Mouse (Mus musculus) heart, embryonic 12.5 days (tissue): ENCODE measurements around the gene Ralgapa2. TPM values are rescaled to one million over a fixed set of nuclear protein-coding genes. Genes with fewer than 3 reads are reported as not detected.

Experiments used
- ATAC-seq: fragments of 200-750 bp; cut with Nextera tagmentation; 2 replicates; pipeline ENCODE4 v1.8.0; 2017; ENCODE audit warnings: moderate TSS enrichment, moderate library complexity; ENCODE audit not compliant: insufficient number of reproducible peaks, low FRiP score
- H3K27ac ChIP-seq: fragments of 300-500 bp; sonication (generic); 2 replicates; pipeline ENCODE4 v1.5.1; 2016; ENCODE audit warnings: mild to moderate bottlenecking, moderate library complexity; ENCODE audit not compliant: poor library complexity, severe bottlenecking
- H3K27me3 ChIP-seq: fragments of 300-500 bp; sonication (generic); replicated peaks from 2 replicates; pipeline ENCODE4 v1.6.1; 2016; ENCODE audit warnings: mild to moderate bottlenecking, moderate library complexity
- H3K36me3 ChIP-seq: fragments of 300-500 bp; sonication (generic); 2 replicates; pipeline ENCODE4 v1.6.1; 2016; ENCODE audit warnings: mild to moderate bottlenecking, moderate library complexity
- H3K4me1 ChIP-seq: fragments of 300-500 bp; sonication (generic); replicated peaks from 2 replicates; pipeline ENCODE4 v1.6.1; 2016; ENCODE audit warnings: mild to moderate bottlenecking
- H3K4me2 ChIP-seq: fragments of 300-500 bp; sonication (generic); 2 replicates; pipeline ENCODE4 v1.6.1; 2016; ENCODE audit warnings: mild to moderate bottlenecking, moderate library complexity
- H3K4me3 ChIP-seq: fragments of 300-500 bp; sonication (generic); 2 replicates; pipeline ENCODE4 v1.5.1; 2016; ENCODE audit warnings: mild to moderate bottlenecking
- H3K9ac ChIP-seq: fragments of 300-500 bp; sonication (generic); 2 replicates; pipeline ENCODE4 v1.6.1; 2016; ENCODE audit warnings: mild to moderate bottlenecking, moderate library complexity
- H3K9me3 ChIP-seq: fragments of 300-500 bp; sonication (generic); replicated peaks from 2 replicates; pipeline ENCODE4 v1.6.1; 2016; ENCODE audit warnings: mild to moderate bottlenecking, moderate library complexity
- whole genome bisulfite sequencing: fragments of 180-500 bp; shearing (Covaris S2); methylation state at CpG from one replicate; pipeline ENCODE4 v1.1.7; 2016; 5-methylcytosine and 5-hydroxymethylcytosine counted together
- polyA plus RNA-seq: library from polyadenylated mRNA; unstranded; fragments of >200 nt; fragmentation: Nextera tagmentation; extraction: Ambion mirVana; gene quantifications from 2 replicates; pipeline ENCODE4 v1.2.1, GENCODE M21; 2016

The Ralgapa2 gene
- polyA plus RNA-seq, 1 experiment from 2014 or later, result 11.3 TPM

- Histone ChIP-seq H3K9ac (no peak overlapping the region), H3K9me3 (no peaks in the 10 kb centered on the region), H3K4me3 (no peak overlapping the region), H3K4me1 (peaks cover 5% of the 10 kb centered on the region; the same call in 1 of the 2 replicates), H3K27me3 (no peaks in the 10 kb centered on the region), H3K36me3 (no peaks in the 10 kb centered on the region), H3K27ac (no peak overlapping the region), H3K4me2 (no peak overlapping the region)
- no peak for ATAC-seq
- 46% methylated on average over 3 of the region's 3 CpGs for WGBS
These were observed 205.1 kb downstream of the Ralgapa2 start for GRCm38 (mm10) chr2:146307060-146307459.

DNA sequence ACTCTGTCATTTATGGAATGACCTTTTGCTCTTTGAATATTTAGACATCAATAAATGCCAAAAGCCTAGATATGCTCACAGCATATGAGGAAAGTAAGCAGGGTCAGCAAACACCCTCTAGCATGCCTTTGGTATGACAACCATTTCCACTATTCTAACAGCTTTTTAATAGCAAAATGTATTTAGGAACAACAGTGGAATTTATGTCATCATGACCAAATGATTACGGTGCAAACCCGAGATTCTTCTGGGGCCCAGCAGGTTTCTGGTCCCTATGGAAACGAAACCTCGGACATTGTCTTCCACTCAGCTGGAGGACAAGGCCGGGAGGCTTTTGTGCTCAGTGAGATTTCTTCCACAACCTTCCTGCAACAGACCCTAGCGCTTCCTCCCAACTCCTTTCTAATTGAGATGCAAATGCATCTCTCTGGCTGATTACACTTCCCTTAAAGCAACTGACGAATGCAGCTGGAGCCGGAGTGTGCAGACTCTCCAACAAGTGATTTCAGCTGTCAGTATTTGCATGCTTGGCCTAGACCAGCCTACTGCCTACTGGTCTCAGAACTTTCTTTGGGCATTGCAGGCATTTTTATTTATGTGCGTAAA is 209.9 kb downstream of the Ralgapa2 start:
- WGBS, result 52% methylated on average over 9 of the region's 9 CpGs

DNA sequence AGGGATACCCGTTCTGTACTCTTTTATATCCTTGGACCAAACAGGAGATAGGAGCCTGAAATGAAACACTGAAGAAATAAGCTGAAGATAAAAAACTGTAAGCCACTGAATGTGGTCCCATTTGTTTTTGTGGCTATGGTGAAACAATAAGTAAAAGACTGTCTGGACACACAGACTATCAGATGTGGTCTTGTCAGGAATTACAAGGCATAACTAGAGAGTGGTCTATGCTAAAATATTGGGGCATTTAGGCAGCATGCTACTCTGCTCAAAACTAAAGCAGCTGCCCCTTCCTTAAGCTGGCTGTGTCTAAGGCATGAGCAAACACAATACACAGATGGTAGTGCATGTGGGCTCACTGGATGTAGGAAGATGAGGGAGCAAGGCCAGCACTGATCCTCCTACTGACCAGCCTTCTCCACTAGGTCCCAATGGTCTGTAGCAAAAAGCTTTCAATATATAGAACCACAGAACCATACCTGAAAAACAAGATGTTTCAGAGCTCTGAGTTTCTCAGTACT is 211.6 kb downstream of the Ralgapa2 start:
- no peak overlapping the region for H3K9ac ChIP-seq
- H3K27me3 ChIP-seq, result no peaks in the 10 kb centered on the region
- H3K27ac ChIP-seq, result no peak overlapping the region
- ATAC-seq, result no peak
- no peaks in the 10 kb centered on the region for H3K4me1 ChIP-seq
- H3K9me3 ChIP-seq, result no peaks in the 10 kb centered on the region
- no peaks in the 10 kb centered on the region for H3K36me3 ChIP-seq
- H3K4me2 ChIP-seq, result no peak overlapping the region
- H3K4me3 ChIP-seq, result no peak overlapping the region
- 64% methylated on average over 1 of the region's 1 CpGs for WGBS

More for the DNA sequence above, 209.9 kb downstream of the Ralgapa2 start:
- Histone ChIP-seq H3K4me3 (no peak overlapping the region), H3K9ac (no peak overlapping the region), H3K9me3 (no peaks in the 10 kb centered on the region), H3K27ac (no peak overlapping the region), H3K36me3 (no peaks in the 10 kb centered on the region), H3K4me1 (peaks cover 2% of the 10 kb centered on the region; the same call in 1 of the 2 replicates), H3K4me2 (no peak overlapping the region), H3K27me3 (no peaks in the 10 kb centered on the region)
- no peak for ATAC-seq

DNA sequence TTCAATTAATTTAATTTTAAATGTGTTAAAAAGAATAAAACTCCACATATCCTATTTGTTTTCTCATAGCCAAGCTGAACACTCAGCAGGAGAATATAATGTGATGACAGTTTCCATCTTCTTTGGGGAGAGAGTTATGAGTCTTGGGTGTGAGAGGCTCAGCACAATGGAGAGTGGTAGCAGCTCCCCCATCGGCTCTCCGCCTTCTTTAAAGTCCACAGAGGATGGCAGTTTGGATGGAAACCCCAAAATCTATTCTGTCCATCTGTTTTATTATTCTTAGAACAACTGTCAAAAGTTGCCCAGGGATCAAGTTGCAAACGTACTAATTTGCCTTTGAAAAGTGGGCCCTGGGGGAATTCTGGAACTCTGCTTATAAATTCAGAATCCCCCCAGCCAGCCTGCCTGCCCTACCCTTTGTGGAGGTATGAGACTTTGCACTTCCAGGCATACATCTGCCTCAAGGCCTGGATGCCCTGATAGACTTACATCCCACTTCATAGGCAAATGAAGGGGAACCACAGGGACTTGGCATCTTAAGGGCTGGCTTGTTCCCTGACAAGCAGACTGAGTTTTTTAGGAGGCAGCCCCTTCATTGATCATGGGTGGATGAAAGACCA is 212.2 kb downstream of the Ralgapa2 start:
- H3K9ac ChIP-seq, result no peak overlapping the region
- H3K27ac ChIP-seq, result no peak overlapping the region
- ATAC-seq, result no peak
- H3K9me3 ChIP-seq, result no peaks in the 10 kb centered on the region
- H3K4me3 ChIP-seq, result no peak overlapping the region
- H3K4me1 ChIP-seq, result no peaks in the 10 kb centered on the region
- no peak overlapping the region for H3K4me2 ChIP-seq
- no peaks in the 10 kb centered on the region for H3K27me3 ChIP-seq
- no peaks in the 10 kb centered on the region for H3K36me3 ChIP-seq
- 86% methylated on average over 3 of the region's 3 CpGs for WGBS

DNA sequence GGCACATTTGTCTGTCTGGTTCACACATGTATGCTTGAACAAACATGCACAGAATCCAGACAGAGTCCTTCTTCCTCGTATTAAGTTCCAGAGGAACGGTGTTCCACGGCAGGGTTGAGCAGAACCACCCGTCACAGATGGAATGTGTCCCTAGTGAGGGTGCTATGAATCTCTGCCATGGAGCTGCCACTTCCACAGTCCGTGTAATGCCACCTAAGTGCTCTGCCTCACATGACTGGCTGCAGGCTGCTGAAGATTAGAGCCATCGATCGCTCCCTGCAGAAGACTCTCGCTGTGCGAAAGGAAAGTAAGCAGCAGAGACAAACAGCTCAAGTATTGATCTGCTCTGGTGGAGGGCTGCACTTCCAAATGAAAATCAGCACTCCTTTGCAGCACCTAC is 218.6 kb downstream of the Ralgapa2 start:
- Histone ChIP-seq H3K4me3 (no peak overlapping the region), H3K27me3 (no peaks in the 10 kb centered on the region), H3K9ac (no peak overlapping the region), H3K4me1 (no peaks in the 10 kb centered on the region), H3K9me3 (no peaks in the 10 kb centered on the region), H3K36me3 (0 out of 2 replicates have a peak, but pooled peaks cover 4% of the 10 kb centered on the region), H3K27ac (no peak overlapping the region), H3K4me2 (no peak overlapping the region)
- 80% methylated on average over 9 of the region's 9 CpGs for WGBS
- no peak for ATAC-seq

- Histone ChIP-seq H3K4me3 (no peak overlapping the region), H3K27ac (no peak overlapping the region), H3K27me3 (no peaks in the 10 kb centered on the region), H3K9me3 (no peaks in the 10 kb centered on the region), H3K4me2 (no peak overlapping the region), H3K36me3 (0 out of 2 replicates have a peak, but pooled peaks cover 4% of the 10 kb centered on the region), H3K9ac (no peak overlapping the region), H3K4me1 (no peaks in the 10 kb centered on the region)
- no peak for ATAC-seq
- 54% methylated on average over 14 of the region's 14 CpGs for WGBS
These were observed 221.1 kb downstream of the Ralgapa2 start for GRCm38 (mm10) chr2:146290871-146291637.

DNA sequence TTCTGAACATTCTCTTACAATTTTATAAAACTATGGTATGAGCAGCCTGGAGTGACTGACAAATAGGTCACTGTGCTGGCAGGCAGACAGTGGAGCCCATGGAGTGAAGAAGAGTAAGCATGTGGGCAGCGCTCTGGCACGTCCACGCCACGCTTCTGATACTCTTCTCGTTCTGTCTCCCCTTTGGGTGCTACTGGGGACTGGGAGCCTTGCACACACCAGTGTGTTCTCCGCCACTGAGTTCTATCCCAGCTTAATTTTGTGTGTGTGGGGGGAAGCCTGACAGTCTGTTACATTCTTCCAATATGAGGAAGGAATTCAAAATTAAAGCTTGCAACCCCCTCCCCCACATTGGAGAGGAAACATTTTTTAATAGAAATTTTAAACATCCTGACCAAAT is 221.8 kb downstream of the Ralgapa2 start:
- Histone ChIP-seq H3K9me3 (no peaks in the 10 kb centered on the region), H3K27me3 (no peaks in the 10 kb centered on the region), H3K4me3 (no peak overlapping the region), H3K4me1 (no peaks in the 10 kb centered on the region), H3K36me3 (0 out of 2 replicates have a peak, but pooled peaks cover 4% of the 10 kb centered on the region), H3K27ac (no peak overlapping the region), H3K9ac (no peak overlapping the region), H3K4me2 (no peak overlapping the region)
- WGBS, result 87% methylated on average over 6 of the region's 6 CpGs
- no peak for ATAC-seq

DNA sequence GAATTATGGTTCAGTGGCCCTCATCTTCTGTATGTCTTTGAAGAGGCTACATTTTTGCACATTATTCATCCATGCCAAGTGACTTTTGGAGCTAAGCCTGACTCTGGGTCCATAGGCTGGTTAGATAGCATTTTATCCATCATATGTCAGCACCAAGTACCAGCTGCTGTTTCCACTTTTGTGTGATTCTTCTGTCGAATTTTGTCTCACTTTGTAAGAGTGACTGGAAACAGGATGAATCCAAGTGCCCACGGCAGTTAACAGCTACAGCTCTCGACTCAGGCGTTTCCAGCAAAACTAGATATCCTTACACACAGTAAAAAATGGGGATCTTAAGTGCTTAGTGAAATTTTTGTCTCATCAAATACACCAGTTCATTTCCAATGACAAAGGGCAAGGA is 222.8 kb downstream of the Ralgapa2 start:
- ATAC-seq, result no peak
- 80% methylated on average over 4 of the region's 4 CpGs for WGBS
- H3K9ac ChIP-seq, result no peak overlapping the region
- H3K27ac ChIP-seq, result no peak overlapping the region
- H3K4me3 ChIP-seq, result no peak overlapping the region
- H3K4me1 ChIP-seq, result no peaks in the 10 kb centered on the region
- H3K27me3 ChIP-seq, result no peaks in the 10 kb centered on the region
- H3K36me3 ChIP-seq, result 0 out of 2 replicates have a peak, but pooled peaks cover 4% of the 10 kb centered on the region
- no peaks in the 10 kb centered on the region for H3K9me3 ChIP-seq
- H3K4me2 ChIP-seq, result no peak overlapping the region

DNA sequence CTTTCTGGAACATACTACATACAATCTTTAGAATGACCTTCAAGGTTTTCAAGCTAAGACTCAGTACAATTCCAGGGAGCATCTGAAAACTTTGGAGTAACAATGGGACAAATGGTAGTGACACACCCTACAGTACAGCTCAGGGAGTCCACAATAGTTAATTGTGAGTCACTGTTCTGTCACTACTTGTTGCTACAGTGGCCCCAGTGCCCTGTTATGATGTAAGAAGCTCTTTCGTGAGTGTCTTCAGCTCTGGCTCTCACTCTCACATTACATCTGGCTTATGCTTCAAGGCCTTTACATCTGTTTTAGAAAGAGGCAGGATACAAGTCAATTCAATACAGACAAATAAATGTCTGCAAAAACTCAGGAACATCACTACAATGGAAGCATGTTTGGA is 223.8 kb downstream of the Ralgapa2 start:
- 75% methylated on average over 1 of the region's 1 CpGs for WGBS
- no peak overlapping the region for H3K4me2 ChIP-seq
- H3K9me3 ChIP-seq, result no peaks in the 10 kb centered on the region
- no peak overlapping the region for H3K4me3 ChIP-seq
- H3K36me3 ChIP-seq, result 0 out of 2 replicates have a peak, but pooled peaks cover 1% of the 10 kb centered on the region
- H3K27me3 ChIP-seq, result no peaks in the 10 kb centered on the region
- ATAC-seq, result no peak
- H3K9ac ChIP-seq, result no peak overlapping the region
- no peak overlapping the region for H3K27ac ChIP-seq
- no peaks in the 10 kb centered on the region for H3K4me1 ChIP-seq

DNA sequence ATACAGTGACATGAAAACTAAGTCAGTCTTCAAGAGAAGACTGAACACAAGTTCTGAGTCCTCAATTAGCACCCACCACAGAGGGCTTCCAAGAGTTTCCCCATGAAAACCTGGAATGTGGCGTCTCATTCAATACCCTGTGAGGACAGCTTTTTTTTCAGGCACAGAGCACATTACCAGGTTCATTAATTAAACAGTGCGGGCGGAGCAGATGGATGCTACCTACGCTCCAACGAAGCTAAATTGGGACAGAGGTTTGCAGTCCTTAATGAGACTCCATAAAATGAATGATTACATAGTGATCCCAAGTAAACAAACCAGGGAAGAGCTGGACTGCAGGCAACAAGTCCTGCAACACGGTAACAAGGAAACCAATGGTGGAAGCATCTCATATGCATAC is 224.6 kb downstream of the Ralgapa2 start:
- no peaks in the 10 kb centered on the region for H3K36me3 ChIP-seq
- no peak overlapping the region for H3K4me2 ChIP-seq
- H3K4me3 ChIP-seq, result no peak overlapping the region
- no peak overlapping the region for H3K27ac ChIP-seq
- no peaks in the 10 kb centered on the region for H3K27me3 ChIP-seq
- H3K4me1 ChIP-seq, result no peaks in the 10 kb centered on the region
- WGBS, result 89% methylated on average over 6 of the region's 6 CpGs
- ATAC-seq, result no peak
- no peak overlapping the region for H3K9ac ChIP-seq
- no peaks in the 10 kb centered on the region for H3K9me3 ChIP-seq

- ATAC-seq, result no peak
- peaks cover 2% of the 10 kb centered on the region; the same call in 1 of the 2 replicates for H3K4me1 ChIP-seq
- H3K9me3 ChIP-seq, result no peaks in the 10 kb centered on the region
- H3K4me2 ChIP-seq, result no peak overlapping the region
- 50% methylated on average over 6 of the region's 6 CpGs for WGBS
- no peak overlapping the region for H3K4me3 ChIP-seq
- no peak overlapping the region for H3K9ac ChIP-seq
- H3K27ac ChIP-seq, result no peak overlapping the region
- no peaks in the 10 kb centered on the region for H3K36me3 ChIP-seq
- no peaks in the 10 kb centered on the region for H3K27me3 ChIP-seq
These were observed 230.8 kb downstream of the Ralgapa2 start for GRCm38 (mm10) chr2:146281346-146281745.
